Mouse (Mus musculus) kidney, postnatal 10 days (tissue): ENCODE measurements around the gene Pfkfb3.

ENCODE experiments used
- DNase-seq: peaks from one replicate; pipeline ENCODE4 v3.0.0; 2021; ENCODE audit warnings: mixed read lengths

Gene Pfkfb3

DNA sequence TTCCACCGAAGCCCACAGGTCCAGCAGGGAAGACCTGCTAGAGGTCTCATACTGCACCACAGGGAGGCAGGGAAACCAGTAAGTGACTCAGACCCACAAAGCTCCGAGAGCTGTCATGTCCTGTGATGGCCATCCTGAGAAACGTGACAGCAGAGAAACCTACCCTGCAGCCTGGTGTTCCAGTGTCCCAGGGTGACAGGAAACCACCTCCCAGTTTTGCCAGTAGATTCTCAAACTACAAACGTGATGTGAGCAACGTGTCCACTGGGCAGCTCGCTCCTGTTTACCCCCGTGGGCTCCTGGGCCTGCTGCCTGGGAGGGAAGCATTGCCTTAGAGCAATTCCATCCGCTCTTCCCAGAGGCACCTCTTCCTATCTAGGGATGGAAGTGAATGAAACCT, 53.2 kb downstream of the Pfkfb3 start:
- DNase-seq: peak; percentile 34

DNA sequence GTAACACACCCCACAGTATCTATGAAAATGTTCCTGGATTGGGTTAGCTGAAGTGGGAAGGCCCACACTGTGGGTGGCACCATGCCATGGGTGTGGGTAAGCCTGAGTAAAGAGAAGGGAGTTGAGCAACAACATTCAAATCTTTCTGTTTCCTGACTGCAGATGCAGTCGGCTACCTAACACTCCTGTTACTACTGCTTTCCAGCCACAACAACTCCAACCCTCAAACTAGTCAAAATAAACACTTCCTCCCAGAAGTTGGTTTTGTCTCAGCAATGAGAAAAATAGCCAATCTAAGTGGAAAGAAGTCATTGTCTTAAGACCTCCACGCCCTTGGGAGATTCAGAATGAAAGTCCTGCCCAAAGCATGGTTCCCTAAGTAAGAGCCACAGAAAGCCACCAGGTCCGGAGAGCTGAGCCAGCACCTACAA, 57.3 kb downstream of the Pfkfb3 start:
- DNase-seq: no peak

DNA sequence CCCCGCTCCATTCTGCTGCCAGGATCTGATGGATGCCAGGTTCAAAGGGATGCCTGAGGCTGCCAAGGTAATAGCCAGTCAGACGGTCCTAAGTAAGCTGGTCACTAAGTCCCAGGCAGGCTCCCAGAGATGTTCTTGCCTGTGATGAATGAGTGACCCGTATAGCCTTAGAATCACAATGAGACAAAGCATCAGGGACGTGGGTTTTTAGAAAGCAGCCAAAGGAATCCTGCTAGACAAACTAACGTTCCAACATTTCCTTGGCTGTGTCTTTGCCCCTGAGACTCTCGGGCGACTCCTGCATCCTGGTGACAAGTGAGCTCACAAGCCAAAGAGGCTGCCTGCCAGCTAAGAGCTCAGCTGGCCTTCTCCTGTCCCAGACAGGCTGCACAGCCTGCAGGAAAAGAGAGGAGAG, 59.0 kb downstream of the Pfkfb3 start:
- DNase-seq: peak; percentile 49

DNA sequence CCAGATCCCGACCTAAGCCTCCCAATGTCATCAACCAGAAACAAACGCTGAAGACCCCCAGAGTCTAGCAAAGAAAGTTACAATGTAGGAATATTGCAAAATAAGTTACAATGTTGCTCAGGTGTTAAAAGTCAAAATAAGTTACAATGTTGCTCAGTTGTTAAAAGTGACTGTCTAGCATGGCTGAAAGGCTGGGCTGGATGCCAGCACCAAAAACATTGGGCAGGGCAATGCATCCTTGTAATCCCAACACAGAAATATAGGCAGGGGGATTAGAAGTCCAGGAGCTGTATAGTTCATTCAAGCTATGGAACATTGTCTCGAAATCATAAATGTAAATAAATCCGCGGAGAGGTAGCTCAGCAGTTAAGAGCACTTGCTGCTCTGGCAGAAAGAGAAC, 61.0 kb downstream of the Pfkfb3 start:
- no peak for DNase-seq

DNA sequence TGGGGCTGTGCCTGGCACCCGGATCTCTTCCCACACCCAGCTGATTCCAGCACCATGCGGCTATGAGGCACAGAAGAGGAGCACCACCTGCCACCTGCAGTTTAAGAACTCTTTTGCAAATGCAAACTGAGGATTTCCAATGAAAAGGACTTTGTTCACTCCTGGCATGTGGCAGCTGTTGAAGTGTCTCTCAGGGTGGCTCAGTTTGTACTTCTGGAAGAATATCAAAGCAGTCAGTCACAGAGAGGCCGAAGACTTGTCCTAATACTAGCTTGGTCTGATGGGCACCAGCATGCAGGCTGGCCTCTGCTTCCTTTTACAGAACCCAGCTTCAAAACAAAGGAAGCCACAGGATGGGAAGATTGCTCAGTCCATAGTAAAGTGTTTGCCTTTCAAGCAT, 62.4 kb downstream of the Pfkfb3 start:
- DNase-seq: no peak

DNA sequence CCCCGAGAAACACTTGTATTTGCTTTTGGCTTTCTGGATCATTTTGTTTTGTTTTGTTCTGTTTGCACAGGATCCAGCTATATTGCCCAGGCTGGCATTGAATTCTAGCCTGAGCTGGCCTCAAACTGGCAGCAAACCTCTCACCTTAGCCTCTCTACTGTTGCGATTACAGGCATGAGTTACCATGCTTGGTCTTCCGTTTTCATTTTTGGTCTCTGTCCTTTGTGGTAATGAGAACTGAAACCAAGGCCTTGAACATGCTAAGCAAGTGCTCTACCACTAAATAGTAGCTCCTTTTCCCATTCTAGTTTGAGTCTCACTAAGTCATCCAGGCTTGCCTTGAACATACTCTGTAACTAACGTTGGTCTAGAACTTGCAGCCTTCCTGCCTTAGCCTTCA, 63.3 kb downstream of the Pfkfb3 start:
- DNase-seq: no peak

DNA sequence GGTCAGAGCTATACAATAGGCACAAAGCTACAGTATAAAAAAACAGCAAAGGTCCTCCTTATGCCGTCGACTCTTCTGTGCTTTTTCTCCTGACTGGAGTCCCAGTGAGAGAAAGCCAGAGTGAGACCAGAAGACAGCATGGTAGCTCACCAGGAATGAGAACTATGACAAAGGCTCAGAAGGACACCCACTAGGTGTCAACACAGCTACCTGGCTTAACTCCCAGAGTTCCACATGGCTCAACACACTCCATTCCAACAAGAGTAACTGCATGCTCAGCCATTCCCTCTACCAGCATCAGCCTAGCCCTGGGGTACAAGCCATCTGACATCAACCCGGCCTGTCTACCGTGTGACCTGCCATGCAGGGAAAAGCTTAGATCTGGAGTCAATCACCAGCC, 70.7 kb downstream of the Pfkfb3 start:
- no peak for DNase-seq

DNA sequence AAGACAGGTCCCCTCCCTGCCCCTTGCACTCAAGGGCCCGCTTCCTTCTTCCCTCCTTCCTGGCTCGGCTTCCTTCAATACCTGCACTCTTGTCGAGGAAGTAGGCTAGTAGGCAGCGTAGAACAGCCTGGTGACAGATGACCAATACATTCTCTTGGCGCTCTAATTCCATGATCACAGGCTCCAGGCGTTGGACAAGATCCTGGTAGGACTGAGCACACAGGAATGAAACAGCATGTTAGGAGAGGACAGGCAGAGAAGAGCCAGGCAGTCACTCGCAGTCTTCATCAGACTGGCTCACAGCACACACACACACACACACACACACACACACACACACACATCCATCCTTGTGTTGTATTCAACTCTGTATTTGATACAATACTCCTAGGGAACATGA, 71.5 kb downstream of the Pfkfb3 start:
- DNase-seq: no peak

DNA sequence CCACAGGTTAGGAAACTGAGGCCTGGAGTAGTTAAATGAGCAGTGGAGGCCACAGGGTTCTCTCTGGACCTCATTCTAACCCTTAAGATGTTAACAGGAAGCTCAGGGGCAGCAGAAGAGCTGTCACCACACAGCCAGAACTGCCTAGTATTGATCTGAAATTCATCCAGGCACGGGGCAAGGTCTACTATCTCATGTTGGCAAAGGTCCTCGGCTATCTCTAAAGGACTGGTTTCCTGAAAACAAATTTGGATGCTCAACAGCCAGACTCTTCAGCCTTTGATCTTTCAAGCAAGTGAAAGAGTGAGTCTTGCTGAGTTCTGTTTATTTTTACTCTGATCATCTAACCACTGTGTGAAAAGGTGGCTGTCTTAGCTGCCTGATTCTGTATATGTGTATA, 74.9 kb downstream of the Pfkfb3 start:
- DNase-seq: no peak

DNA sequence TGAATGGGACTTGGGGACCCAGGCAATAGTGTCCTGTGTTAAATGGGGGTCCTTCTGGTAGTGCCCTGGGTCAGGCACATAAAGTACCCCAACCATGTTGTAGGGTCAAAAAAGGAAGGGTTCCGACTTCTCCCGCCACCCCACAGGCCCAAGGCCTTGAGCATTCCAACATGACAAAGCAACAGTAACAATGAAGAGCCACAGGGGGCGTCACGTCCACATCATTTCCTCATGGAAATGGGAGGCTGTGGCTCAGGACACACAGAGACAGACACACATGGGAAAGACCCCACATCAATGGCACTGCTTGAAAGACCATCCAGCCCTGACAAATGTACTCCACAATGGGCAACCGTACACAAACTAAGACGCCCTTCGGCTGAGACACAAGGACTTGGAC, 78.6 kb downstream of the Pfkfb3 start:
- no peak for DNase-seq

DNA sequence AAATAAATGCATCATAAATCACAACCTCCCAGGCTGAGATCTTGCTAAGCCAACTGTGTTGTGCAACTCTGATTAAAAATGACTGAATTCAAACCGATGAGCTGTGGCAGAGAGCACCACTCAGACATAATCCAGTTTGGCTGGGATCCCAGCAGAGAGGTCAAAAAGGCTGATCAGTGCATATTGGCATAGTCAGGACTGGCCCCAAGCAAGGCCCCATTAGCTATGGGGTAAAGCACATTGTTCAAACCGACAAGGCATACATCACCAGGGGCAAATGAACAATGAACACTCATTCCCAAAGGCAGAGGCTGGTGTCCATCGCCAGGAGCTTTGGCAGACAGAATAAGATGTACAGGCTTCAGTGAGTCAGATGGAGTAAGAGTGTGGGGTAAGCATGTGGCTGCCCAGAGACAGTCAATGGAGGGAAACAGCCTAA, 89.2 kb downstream of the Pfkfb3 start:
- DNase-seq: no peak

DNA sequence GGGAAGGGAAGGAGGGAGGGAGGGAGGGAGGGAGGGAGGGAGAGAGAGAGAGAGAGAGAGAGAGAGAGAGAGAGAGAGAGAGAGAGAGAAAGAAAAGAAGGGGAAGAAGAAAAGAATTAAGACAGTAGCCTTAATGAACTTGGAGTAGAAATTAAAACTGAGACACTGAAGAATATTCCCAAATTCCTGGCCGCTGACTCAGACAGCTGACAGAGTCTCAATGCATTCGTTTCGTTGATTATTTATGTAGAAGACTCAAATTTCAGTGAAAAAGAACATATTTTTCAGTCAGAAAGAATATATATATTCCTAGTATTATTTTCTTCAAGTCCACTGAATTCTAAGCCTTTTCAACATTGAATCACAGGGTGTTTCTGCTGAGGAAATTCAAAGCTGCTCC, 92.9 kb downstream of the Pfkfb3 start:
- no peak for DNase-seq

DNA sequence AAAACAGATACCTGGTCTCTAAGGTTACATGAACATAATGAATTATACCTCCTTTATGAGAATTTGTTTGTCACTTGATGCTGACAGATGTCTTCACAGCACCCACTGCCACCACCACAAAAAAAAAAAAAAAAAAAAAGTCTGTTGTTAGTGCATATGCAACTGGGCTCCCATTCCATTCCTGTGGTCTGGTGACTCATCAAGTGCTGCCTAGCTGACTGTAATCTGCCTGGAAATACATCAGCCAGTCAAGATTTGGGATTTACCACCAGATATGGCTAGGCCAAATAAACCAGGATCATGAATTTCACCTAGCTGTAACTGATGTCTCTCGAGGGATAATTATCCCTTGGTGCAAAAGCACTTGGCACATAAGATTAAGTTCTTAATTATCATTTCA, 95.4 kb downstream of the Pfkfb3 start:
- no peak for DNase-seq

DNA sequence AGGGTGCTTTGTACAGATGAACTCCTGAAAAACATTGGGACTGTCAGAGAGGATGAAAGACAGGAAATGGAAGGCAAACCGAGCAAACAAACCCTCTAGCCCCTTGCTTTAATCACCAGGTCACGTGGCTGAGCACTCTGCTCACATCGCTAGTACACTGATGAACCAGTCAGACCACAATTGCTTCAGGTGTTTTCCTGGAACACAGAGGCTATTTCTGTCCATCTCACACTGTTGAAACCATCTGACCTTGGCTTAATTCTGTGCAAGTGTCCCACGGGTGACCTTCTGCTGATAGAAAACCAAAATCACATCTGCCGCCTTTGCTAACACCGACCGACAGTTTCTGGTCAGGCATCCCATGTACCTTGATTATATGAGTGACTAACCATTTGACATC, 96.0 kb downstream of the Pfkfb3 start:
- DNase-seq: no peak

DNA sequence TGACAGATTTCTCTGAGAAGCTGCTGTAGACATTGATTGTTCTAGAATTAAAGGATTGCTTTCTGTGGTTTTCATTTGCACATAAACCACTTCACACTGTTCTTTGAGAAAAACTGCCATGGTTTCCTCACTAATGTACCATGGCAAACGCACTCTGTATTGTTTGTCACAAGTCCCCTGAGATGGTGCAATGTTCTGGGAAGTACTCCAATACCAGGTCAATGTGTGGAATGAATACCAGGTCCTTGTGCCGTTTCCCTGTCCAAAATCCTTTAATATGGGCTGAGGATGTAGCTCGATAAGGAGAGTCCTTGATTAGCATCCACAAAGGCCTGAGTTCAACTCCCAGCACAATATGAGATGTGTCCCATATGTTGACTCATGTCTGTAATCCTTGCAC, 105.2 kb downstream of the Pfkfb3 start:
- DNase-seq: no peak

DNA sequence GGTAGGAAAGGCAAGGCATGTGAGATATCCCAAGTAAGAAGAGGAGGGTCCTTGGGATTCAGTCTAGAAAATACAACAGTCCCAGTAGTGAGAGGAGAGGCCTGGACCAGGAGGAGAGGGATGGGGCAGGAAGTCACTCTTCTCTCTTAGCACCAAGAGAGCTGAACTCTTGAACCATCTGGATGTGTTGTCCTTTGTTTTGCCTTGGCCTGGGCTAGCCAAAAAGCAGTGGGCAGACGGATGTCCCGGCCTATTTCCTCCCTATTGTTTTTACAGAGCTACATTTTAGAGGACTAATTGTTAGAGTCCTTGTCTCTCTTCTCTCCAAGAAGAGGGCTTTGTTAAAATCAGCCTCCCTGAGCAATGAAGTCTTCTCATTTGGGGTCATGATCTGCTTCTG, 106.0 kb downstream of the Pfkfb3 start:
- peak; percentile 33 for DNase-seq

DNA sequence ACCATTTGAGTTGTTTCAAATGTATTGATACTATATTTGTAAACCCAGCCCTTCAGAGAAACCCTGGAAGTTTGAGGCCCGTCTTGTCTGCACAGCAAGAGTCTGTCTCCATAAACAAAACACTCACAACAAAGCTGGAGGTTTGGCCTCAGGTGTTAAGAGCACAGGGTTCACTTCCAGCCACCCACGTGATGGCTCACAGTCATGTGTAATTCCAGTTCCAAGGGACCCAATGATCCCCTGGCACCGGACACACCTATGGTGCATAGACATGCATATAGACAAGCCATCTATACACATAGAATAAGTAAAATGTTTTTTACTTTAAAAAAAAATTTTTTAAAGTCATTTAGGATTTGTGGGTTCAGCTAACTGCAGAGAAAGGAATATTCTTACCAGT, 108.2 kb downstream of the Pfkfb3 start:
- DNase-seq: no peak

DNA sequence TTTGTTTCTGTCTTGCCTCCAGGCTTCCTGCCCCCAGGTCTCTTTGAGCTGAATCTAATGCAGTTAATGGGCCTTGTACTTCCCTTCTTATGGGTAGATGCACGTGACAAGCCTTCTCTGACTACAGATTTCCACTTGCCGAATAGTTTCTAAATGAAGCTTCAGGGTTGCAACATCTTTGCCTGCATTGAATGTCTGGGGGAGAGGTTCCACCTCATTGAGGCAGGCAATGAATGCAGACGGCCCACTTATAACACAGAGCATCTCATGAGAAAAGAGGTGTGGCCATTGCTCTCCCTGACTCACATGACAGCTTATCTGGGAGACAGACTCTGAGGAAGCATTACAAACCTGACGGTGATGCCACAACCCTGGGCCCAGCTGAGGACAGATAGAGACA, 112.0 kb downstream of the Pfkfb3 start:
- no peak for DNase-seq

DNA sequence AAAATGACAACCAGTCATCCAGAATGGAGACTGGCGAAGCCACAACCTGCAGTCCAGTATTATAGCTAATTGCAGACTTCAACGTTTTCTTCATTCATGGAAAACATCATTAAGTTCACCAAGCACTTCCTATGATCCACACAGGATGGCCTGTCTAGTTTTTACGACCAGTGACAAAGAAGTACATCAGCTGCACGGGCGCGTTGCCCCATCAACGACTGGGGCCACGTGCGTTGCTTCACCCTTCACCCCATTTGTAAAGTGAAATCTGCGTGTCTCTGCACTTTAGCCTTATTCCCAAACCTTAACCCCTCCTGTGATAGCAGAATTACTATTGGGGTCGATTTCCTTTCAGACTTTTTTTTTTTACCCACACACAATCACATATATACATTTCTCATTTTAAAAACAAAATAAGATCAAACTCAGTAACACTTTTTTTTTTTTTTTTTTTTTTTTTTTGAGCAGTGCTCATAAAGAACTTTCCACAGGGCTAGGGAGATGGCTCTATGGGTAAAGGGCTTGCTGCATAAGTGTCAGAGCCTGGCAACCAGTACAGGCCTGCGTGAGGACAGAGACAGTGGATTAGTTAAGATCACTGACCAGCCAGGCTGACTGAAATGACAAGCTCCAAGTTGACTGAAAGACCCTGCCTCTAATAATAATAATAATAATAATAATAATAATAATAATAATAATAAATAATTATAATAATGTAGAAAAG, 115.5 kb downstream of the Pfkfb3 start:
- DNase-seq: no peak

DNA sequence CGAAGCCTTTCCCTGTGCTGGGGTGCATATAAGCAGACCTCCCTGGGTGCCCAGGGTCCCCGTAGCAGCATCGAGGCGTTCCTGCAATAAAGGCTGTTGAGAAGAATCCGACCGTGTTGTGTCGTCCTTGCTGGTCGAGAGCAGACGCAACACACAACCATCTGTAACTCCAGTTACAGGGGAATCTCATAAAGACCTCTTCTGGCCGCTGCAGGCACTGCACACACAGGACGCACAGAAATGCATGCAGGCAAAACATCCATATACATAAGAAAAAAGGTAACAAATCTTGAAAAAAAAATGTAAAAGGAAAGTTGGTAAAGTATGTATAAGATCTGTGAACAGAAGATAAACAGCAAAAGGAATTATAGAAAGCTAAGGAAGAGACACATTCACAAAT, 117.5 kb downstream of the Pfkfb3 start:
- DNase-seq: no peak

DNA sequence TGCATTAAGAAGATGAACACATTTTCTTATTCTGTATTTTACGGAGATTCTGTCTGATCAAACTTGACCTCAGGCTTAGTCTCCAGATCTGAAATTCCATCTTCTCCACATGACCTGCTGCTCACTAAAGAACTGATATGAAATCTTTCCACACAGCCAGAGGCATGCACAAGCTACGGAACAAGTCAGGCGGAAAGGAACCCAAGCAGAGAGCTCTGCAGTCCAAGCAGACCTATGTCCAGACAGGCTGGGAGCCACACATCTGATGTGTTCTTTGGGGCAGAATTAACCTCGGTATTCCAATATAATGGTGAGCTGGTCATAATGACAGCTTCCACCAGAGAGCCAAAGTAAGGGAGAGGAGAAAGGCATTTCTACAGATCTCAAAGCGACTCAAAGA, 120.5 kb downstream of the Pfkfb3 start:
- DNase-seq: no peak

DNA sequence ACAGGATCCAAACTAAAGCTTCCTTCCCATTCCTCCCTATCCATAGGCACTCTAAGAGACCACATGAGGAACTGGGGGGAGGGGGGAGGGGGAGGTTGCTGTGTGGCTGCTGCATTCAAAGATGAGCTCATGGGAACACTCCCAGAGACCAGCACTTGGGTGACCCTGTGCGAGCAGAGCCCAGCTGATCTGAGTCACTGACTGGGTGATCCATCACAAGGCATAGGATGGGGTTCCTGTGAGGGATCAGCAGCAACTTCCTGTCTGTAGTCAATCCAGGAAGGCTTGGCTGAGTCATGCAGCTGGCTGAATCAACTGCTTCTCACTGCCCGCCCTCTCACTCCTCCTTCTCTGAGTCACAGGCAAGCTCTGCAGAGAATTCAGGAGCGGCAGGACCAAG, 124.3 kb downstream of the Pfkfb3 start:
- peak; percentile 82 for DNase-seq

DNA sequence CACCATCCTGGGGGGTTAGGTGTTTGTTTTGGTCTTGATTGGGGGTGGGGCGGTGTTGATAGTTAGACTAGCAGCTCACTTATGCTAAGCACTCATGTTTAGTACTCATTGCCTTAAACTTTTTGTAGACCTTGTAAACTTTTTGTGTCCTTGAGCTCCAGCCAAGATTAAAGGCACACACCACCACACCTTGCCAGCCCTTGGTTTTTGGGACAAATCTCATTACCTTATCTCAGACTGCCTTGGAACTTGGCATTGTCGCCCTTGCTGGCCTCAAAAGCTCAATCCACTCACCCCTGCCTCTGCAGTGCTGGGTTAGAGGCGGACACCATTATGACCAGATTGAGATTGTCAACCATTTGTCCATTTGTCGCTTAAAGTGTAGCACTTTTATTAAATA, 125.3 kb downstream of the Pfkfb3 start:
- no peak for DNase-seq

DNA sequence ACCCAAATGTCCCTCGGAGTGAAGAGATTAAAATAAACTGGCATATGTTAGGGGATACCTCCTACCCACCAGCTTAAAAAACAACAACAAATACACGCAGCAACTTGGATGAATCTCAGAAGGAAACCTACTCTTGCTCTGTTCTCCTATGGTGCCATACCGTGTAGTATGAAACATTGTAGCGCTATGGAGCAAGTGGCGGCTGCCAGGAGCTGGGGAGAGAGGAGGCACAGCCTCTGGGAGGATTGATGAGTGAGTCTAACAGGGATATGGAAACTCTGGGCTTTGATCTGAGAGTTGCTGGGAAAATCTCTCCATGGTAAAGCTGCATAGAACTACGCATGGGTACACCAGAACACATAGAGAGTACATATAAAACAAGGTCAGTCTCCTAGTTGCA, 126.3 kb downstream of the Pfkfb3 start:
- DNase-seq: no peak

DNA sequence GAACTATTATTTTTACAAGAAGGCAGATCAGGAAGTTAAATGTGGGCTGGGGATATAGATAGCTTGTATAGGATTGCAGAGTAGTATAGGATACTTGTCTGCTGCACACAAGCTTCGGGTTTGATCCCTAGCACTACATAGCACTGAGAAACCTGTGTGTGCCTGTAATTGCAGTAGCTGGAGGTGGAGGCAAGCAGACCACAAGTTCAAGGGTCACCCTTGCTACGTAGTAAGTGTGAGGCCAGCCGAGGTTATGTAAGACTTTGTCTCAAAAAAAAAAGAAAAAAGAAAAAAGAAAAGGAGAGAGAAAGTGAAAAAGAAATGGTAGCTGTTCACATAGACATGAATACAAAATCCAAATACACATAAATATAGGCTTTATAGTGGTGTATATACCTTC, 127.5 kb downstream of the Pfkfb3 start:
- DNase-seq: no peak
